Mouse (Mus musculus) MEL-GATA-1-ER (cell line): ENCODE results near the gene Sec61b.
A peak's percentile ranks its signal among the peaks of the same experiment; 100 is the strongest.

Source experiments
- DNase-seq: peaks from one replicate; pipeline ENCODE4 v3.0.0-alpha.2; 2012; ENCODE audit warnings: low read depth; ENCODE audit errors: extremely low read depth

The Sec61b gene

DNA sequence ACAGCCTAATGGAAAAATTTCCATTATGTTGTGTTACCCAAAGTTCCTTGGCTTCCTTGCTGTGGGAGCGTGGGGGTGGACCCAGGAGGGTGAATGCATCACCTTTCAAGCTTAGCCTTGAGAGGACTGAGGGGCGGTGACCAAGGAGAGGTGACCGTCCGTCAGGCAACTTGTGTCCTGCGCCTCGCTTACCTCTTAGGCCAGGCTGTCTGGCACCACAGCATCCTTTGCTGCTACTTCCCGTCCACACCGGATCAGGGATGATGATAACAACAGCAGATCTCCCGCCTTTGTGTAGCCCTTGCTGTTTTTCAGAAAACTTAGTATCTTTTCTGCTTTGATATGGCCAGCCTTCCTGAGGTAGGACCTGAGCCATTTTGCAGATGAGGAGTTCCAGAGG lies 6.1 kb downstream of the Sec61b start:
- no peak for DNase-seq

DNA sequence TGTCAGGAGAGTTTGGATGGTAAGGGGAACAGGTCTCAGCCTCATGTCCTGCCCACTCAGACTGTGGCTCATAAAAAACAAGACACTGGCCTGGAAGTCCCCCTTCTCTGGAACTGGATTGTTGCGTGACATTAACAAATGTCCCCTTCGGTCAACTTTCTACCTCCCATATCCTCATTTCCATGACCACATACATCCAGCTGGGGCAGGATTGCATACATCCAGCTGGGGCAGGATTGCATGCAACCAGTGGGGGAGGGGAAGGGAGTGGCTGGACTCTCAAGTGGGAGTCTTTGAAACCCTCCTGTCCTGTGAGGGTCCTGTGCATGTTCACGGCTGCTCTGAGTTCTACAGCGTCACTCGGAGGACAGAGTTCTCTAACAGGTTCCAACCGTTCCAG lies 16.8 kb downstream of the Sec61b start:
- no peak for DNase-seq

DNA sequence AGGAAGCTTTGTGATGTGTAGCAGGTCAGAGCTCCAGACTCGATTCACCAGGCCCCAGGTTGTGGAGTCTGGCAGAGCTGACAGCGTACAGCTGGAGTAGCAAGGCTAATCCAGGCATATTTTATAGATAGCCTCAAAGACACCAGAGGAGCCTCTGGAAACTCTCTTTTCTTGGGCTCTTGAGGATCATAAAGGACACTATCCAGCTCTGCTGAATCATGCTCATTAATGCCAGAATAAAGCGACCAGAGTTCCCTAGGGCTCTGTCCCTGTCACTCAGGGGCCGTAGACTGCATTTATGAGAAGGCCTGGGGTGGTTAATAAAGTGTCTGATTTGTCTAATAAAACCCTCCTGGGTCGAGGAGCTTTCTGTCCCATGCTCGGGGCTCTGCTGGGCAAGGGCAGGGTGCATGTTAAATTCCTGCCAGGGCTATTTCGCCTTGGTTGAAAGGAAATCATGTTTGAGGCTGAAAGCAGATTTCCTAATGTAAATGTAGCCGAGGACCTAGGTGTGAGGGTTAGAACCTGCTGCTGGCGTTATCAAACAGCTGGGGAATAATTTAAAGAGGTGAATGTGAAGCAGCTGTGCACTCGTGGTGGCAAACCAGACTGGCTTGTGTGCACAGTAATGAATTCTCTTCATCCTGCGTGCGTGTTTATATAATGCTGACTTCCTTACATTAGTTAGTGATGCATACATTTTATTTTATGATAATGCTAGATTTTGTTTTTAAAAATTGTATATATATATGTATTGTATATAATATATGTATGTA lies 18.0 kb downstream of the Sec61b start:
- DNase-seq: no peak

DNA sequence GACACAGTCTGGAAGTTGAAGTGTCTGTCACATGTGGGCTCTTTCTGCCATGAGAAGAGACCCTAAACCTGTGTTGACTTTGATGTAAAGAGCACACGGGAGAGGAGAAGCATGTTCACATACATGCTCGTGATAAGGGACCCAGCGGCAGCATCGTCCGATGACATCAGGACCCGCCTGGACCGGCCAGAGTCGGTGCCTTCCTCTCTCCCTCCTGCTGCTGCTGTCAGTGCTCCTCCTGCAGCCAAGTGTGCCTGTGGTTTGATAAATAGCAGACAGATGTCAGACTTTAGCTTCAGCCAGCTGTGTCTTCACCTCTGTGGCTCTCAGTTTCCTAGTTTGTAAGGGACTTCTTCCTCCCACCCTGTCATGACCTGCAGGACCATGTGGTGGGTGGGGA lies 19.0 kb downstream of the Sec61b start:
- no peak for DNase-seq

DNA sequence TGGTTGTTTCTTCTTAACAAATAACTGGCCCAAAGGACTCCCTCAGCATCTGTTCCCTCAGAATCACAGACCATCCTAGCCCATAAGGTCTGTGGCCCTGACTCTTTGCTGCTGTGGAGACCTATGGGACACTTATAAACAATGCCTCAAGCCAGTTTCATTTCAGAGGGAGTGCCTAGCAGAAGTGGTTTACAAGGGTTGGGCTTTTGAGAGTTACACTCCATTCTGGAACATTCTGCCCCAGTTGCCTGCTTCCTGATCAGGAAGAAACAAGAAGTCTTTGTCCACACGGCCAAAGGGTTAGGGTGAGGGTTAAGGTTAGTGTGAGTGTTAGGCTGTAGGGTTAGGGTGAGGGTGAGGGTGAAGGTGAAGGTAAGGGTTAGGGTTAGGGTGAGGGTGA lies 19.7 kb downstream of the Sec61b start:
- no peak for DNase-seq

DNA sequence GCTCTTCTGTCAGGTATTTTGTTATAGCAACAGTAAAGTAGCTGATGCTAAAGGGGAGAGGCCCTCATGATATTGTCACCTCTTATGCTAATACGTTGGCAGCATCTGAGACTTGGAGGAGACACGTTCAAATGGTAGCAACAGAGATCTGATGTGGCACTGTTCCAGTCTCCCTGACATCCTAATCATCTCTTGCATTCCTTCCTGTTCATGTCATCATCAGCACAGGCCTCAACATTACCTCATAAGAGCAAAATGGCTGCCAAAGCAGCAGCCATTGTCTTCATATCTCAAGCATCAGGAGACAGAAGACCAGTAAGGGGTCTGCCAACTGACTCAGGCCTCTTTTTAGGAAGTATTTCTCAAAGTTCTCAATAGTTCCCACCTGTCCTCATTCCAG lies 20.2 kb downstream of the Sec61b start:
- DNase-seq: peak; percentile 16

DNA sequence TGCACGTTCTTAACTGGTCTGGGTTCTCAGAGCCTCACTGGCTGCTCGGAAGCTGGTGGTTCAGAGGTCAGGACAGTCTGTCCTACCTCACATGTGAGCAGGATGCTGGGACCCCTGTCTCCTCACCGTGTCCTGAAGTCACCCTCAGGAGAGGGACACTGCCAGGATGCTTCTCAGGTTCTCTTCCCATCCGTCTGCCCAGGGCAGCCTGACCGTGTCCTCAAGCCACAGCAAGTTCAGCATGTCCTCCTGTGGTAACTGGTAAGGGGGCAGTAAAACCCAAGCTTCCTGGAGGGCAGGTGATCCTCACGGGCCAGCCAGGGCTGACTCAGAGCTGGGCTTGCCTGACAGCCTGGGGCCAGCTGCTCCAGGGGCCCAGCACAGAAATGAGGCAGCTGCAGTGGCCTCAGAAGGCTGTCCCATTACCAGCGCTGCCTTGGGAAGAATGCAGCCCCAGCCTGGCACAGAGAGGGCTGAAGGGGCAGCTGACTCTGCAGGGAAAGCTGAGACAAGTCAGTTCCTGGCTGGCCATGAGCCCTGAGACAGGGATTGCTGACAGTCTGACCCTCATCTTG lies 23.4 kb downstream of the Sec61b start:
- DNase-seq: no peak

DNA sequence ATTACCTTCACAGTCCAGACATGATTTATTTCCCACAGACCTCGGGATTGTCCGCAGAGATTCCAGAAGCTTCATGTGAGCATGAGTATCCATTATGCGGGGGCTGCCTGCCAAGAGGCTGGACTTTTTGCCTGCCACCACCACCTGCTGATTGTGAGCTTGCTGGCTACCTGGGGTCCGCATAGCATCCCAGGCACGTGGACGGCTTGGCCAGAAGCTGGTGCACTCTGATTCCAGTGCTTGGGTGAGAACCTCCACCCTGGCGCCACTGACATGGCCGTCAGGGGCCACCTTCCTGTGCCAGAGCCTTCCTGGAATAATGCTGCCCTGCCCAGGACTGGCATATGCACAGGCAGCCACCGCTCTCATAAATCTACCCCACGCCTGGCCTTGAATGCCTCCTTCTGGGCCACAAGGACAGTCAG lies 24.7 kb downstream of the Sec61b start:
- DNase-seq: no peak

DNA sequence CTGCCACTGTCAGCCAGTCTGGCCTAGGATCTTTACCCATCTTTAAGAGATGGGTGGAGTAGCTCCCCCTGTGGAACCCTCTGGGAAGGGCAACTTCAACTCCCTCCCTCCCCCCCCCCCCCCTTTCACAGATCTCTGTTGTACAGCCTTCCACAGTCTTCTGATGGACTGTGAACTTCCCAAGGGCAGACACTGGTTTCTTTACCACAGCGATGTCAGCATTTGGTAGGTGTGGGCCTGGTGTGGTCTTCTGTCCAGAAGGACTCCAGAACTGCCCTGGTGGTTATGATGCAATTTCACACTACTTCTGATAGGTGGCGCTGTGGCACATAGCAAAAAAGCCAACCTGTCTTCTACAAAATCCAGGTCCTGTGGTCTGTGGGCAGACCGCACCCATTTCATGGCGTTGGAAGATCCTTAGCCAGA lies 28.1 kb downstream of the Sec61b start:
- DNase-seq: peak; percentile 28

DNA sequence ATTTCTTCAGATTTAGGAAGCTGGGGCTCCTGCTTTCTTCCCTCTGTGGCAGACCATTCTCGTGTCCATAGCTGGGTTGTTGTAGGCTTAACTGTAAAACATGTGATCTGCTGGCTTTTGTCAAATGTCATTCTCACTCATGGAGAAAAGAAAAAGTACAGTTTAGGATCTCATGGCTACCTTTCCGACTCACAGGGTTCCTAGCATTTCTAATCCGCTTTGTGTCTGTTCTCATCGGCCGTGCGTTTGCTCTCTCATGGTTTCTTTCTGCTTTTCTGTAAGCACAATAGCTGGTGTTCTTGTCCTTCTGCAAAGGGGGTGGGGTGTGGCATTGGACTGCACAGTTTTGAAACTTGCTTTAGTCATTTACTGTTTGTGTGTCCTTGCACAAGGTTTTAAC lies 28.6 kb downstream of the Sec61b start:
- DNase-seq: no peak

DNA sequence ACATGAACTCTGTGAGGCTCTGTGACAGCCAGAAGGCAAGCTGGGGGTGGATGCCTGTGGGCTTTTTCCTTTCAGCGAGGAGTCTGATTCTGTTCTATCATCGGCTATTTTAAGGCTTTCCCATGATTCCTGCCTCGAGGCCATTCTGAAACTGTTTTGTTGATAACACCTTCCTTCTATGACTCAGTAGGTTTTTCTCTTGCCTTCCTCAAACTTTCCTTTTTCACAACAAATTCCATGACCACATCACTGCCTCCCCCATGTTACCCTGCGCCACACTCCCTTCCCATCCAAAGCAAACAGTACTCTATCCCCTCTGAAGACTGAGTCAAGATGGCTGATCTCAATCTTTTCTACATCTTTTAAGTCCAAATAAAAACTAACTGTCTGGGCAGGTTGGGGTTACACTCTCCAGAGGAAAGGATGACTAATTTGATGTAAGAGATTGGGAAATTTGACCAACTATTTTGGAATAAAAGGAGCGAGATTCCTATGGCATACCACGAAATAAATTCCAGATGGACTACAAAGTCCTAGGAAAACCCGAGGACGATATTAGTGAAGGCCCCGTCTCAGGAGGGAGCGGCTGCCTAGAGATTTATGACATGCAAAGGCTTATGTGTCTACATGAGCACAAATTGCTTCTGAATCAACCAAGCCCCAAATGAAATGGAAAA lies 30.5 kb downstream of the Sec61b start:
- DNase-seq: no peak

DNA sequence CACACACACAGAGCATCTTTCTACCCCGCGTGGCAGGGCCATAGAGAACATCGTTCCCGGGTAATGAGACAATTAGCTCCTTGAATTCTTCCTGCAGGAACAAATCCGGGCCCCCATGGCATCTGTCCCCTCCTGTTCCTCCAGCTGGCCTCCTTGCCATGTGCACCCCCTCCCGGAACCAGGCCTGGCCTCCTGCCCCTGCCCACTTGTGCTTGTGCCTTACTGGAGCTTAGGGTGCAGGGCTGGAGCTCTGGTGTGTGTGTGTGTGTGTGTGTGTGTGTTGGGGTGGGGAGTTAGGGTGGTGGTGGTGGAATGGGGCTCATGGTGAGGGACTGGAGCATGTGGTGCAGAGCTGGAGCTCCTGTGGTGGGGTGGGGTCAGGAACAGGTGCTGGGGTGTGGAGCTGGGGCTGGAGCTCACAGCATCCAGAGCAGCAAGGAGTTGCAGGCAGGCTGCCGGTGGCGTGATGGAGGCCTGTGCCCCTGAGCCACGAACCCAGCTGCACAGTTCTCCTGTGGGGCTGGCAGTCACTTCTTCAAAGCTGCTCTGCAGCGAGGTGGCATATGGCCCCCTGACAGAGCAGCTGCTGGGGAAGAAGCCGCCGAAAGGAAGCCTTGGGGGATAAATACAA lies 44.2 kb downstream of the Sec61b start:
- DNase-seq: no peak

DNA sequence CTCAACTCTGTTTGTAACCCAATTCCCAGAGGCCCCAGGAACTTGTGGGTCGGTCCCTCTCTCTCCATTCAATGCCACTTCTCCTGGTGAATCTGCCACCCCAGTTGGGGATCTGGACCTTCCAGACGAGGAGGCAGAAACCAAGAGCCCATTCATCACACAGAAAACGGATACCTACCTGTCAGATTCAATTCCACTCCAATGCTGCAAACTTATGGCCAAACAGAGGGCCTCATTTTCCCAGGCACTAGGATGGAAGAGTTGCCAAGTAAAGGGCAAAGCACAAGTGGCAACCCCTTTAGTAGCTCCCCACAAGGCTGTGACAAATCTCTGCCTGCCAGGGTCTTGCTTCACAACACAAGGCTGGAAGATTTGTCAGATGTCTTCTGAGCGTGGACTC lies 45.6 kb downstream of the Sec61b start:
- DNase-seq: no peak

DNA sequence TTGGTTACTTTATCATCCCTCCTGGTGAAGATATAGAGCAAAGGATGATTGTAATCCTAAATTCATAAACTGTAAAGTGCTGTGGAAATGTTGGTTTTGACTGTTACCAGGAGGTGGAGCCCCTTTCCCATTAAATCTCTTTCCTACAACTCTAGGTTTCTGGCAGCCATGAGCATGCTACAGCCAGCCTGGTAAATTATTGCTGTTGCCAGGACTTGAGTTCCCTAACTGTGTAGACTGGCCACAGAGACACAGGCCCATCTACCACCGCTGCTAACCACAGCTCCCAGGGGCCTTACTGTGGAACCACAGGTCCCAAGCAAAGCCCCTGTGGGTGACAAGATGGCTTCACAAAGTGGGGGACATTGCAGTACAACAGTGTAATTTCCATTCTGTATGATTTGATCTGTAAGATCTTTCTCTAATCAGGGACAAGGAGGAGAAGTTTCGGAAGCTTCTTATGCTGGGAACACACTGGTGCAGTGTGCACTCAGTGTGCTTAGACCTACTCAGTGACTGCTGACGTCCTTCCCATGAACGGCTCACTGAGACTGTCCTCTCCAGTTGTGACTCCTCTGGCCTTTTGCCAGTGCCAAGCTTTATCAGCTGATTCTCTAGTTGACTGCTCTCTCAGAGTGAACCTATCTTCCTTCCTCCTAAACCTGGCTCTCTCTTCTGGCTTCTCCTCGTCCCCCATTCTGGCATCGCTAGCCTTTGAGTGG lies 47.6 kb downstream of the Sec61b start:
- DNase-seq: no peak

DNA sequence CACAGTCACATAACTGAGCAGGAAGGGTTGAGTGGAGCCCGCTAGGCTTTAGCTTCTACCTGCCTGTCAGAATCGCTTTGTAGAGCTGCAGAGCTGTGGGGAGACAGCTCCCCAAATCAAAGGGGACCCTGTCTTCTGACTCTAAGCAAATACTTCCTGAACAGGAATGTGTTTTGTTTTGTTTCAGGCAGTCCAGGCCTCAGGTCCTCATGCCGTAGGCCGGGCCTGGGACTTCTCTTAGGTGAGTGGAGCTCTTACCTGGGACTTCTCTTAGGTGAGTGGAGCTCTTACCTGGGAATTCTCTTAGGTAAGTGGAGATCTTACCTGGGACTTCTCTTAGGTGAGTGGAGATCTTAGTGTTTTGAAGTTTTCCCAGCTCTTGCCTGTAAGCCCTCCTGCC lies 55.4 kb downstream of the Sec61b start:
- no peak for DNase-seq
